Mouse (Mus musculus) heart, adult 2 months (tissue): ENCODE data around the gene Hdac5.

Experiments used
- CTCF ChIP-seq: fragments of 200-600 bp; IDR thresholded peaks from 2 replicates; pipeline ENCODE4 v1.8.1; 2022; ENCODE audit warnings: antibody characterized with exemption, mild to moderate bottlenecking, moderate library complexity
- POLR2A ChIP-seq: fragments of 200-500 bp; IDR thresholded peaks from 2 replicates; pipeline ENCODE4 v1.6.1; 2011; ENCODE audit warnings: mild to moderate bottlenecking, low read depth, low read length, control low read depth; ENCODE audit not compliant: insufficient read depth

- TF ChIP-seq CTCF = no peak
- no peak for TF ChIP-seq POLR2A
Measured at GRCm38 (mm10) chr11:102147213-102147989, 82.6 kb downstream of the Hdac5 start.
